Mouse (Mus musculus) common myeloid progenitor, adult 5-6 weeks (primary cell): Measurements from ENCODE around the gene Vmn1r237. TPM values are rescaled to one million over a fixed set of nuclear protein-coding genes. Genes with fewer than 3 reads are reported as not detected.
A peak's percentile ranks its signal among the peaks of the same experiment; 100 is the strongest.

Experiments
- ATAC-seq: replicated peaks from 2 replicates; pipeline ENCODE4 v1.8.0; 2016; ENCODE audit warnings: low read depth, mild to moderate bottlenecking, moderate TSS enrichment, inconsistent platforms; ENCODE audit not compliant: poor library complexity, severe bottlenecking
- total RNA-seq: library from RNA; stranded (forward); fragments of 200-1000, 187-1606 nt; gene quantifications from 2 replicates; pipeline ENCODE4 v1.2.3, GENCODE M21; 2017

Gene Vmn1r237
- not detected in 2 replicates for total RNA-seq

DNA sequence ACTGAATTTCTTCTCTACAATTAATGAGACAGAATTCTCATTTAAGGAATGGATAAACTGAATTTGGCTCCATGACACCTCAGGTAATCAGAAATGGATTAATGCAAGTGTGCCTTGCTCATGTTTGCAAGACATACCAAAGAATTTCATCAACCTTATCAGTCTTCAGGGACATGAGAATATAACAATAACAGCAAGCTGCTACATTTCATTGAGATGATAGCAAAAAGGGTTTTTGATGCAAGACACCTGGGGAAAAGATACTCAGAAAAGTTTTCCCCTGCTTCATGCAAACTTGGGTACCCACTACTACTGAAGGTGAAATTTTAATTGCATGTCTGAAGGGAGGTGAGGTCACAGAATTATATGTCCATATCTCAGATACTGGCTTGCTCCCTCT lies at the start of gene Vmn1r237:
Gene Vmn1r237 (plus strand): TSS at position 301 of the 400 bp plus-strand sequence.
- ATAC-seq: no peak

DNA sequence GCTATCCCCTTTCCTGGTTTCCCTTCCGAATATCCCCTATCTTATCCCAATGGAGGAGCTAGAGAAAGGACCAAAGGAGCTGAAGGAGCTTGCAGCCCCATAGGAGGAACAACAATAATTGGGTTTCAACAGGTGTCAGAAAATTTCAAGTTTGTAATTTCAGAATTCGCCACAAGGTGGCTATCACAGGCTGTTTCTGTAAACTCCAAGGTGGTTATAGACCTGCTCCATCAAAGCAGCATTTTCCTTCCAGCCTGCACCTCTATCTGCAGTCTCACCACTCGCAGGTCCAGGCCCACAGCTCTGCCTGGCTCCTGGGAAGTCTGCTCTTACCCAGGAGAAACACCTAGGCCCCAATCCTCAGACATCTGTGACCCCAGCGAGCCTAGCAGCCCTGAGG lies 39.6 kb upstream of the Vmn1r237 start:
- peak; percentile 90; the same call in 1 of the 2 replicates for ATAC-seq

DNA sequence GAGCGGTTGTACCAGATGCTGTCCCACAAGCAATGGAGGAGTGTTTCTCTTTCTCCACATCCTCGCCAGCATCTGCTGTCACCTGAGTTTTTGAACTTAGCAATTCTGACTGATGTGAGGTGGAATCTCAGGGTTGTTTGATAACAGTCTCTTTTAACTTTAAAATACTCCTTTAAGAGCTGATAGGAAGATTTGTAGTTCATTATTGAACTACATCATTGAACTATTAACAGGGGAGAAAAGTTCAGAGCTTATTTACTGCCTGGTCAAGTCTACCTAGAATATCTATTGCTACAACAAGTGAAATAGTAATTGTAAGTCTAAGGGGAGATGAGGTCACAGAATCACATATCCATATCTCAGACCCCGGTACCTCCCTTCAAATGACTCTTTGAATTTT lies 29.0 kb upstream of the Vmn1r237 start, which contains the start of gene Vmn1r236:
Gene Vmn1r236 (plus strand): TSS at position 301 of the 400 bp plus-strand sequence.
- no peak for ATAC-seq

DNA sequence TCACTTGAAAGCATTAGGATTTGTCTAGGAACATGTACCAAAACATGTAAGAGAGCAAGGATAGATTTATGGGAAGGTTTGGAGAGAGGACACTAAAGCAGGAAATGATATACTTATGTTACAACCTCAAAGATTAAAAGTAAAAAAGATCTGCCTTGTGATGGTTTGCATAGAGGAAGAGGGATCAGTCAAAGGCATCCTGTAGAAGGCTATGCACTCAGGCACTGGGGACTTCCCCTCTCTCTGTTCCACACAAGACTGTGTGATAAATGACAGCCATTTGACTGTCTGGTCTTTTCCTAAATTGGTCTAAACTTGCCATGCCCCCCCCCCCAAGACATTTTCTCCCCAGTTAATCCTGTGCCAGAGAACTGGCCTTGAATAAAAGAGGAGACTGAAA lies 27.3 kb upstream of the Vmn1r237 start:
- ATAC-seq: no peak

DNA sequence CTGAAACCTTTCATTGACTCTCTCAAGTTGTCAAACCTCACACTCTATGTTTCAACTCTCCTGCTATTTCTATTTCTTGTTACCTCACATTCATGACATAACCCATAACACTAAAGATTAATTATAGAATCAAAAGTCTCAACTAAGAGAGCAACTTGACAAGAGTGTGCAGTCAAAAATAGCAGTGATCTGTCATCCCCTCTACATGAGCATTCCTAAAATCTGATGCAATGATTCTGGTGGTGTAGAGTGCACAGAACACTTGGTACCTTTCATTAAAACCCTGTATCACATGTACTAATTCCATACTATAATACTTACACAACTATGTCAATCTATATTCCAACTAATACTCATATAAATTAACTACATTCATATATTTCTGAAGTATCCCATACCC lies 22.0 kb upstream of the Vmn1r237 start:
- ATAC-seq: no peak

Other genes starting within 250 kb of the Vmn1r237 start
- gene Vmn1r234, start 85.8 kb upstream of the Vmn1r237 start, total RNA-seq: not detected in 2 replicates
- gene Vmn1r235, start 55.5 kb upstream of the Vmn1r237 start, total RNA-seq: not detected in 2 replicates
- not detected in 2 replicates for gene Vmn1r236, start 28.9 kb upstream of the Vmn1r237 start, total RNA-seq
- gene Zfp677, start 71.9 kb downstream of the Vmn1r237 start, total RNA-seq: 13.7 and 16.6 TPM in 2 replicates
- 5.9 and 6.3 TPM in 2 replicates for gene Zfp54, start 111.4 kb downstream of the Vmn1r237 start, total RNA-seq
- gene Zfp51, start 138.5 kb downstream of the Vmn1r237 start, total RNA-seq: 14.8 and 15.7 TPM in 2 replicates
- gene Zfp53, start 177.1 kb downstream of the Vmn1r237 start, total RNA-seq: 9.1 and 14.6 TPM in 2 replicates
- gene Zfp52, start 223.7 kb downstream of the Vmn1r237 start, total RNA-seq: 39.2 and 47.4 TPM in 2 replicates